13 mouse cellular contexts compared by ENCODE assay signal in genomic region chr9:105835587-105835986, GRCm38 (mm10). TPM values are rescaled to one million over a fixed set of nuclear protein-coding genes. Genes with fewer than 3 reads are reported as not detected.
DNase-seq lines count a peak whose midpoint lies in the region; ATAC-seq and TF ChIP-seq lines count a peak whose summit lies in the region.
"Had no signal": no experiment of that assay in that cellular context is flagged by ENCODE, and none has a peak within 500 bp of the region (broad histone marks: within the 10 kb centered on the region; RNA-seq: fewer than 3 reads in every experiment).

No protein-coding gene starts in this region.

- peak; percentile 21 to 31 for DNase-seq in cerebellum, postnatal 10 days
- DNase-seq in cerebellum, adult 9-11 months, result no peak
- peak; percentile 9 for DNase-seq in lung, embryonic 14.5 days
- no peak for DNase-seq in lung, postnatal 25 days (ENCODE audit: low spot score)
- DNase-seq in spleen, adult 12 weeks (ENCODE audit: low spot score), result no peak
- DNase-seq in T-cell, adult 2 months (ENCODE audit: low spot score), result no peak
- DNase-seq in urinary bladder, adult 2 months (ENCODE audit: low spot score), result no peak
- DNase-seq: adrenal gland, postnatal 25 days; kidney, postnatal 25 days had no signal

- no peak overlapping the region for H3K4me3 ChIP-seq in lung, embryonic 14.5 days (ENCODE audit: low read depth, low read length)
- H3K4me3 ChIP-seq in heart, embryonic 16.5 days (ENCODE audit: low read length), result no peak overlapping the region
- H3K4me3 ChIP-seq: myocyte had no signal

- peak; percentile 31; the same call in 1 of the 2 replicates for ATAC-seq in lung, embryonic 14.5 days (ENCODE audit: insufficient read depth)
- ATAC-seq in heart, embryonic 16.5 days (replicated peaks; ENCODE audit: extremely low read depth, insufficient read depth, low FRiP score), result peak; percentile 90

- H3K36me3 ChIP-seq in lung, embryonic 14.5 days (ENCODE audit: insufficient read depth), result no peaks in the 10 kb centered on the region
- H3K36me3 ChIP-seq in heart, embryonic 16.5 days (ENCODE audit: control insufficient read depth, insufficient read depth), result no peaks in the 10 kb centered on the region

- H3K4me2 ChIP-seq in lung, embryonic 14.5 days, result no peak overlapping the region
- peak overlapping the region; percentile 34 for H3K4me2 ChIP-seq in heart, embryonic 16.5 days (ENCODE audit: low read depth, low read length)
- H3K4me2 ChIP-seq: hindbrain, embryonic 14.5 days had no signal

- TF ChIP-seq CTCF in lung, embryonic 14.5 days (IDR thresholded peaks at IDR 0.05; ENCODE audit: low read depth), result no peak

- H3K9me3 ChIP-seq in lung, embryonic 14.5 days (ENCODE audit: low read depth, low read length), result no peaks in the 10 kb centered on the region
- H3K9me3 ChIP-seq in heart, embryonic 16.5 days (replicated peaks; ENCODE audit: control insufficient read depth, low read length), result no peaks in the 10 kb centered on the region

- H3K4me1 ChIP-seq in lung, embryonic 14.5 days (ENCODE audit: insufficient read depth), result no peaks in the 10 kb centered on the region
- H3K4me1 ChIP-seq in heart, embryonic 16.5 days (ENCODE audit: control insufficient read depth, insufficient read depth, low read length), result peaks cover 11% of the 10 kb centered on the region

- no peaks in the 10 kb centered on the region for H3K27me3 ChIP-seq in lung, embryonic 14.5 days (ENCODE audit: insufficient read depth, low read length)
- no peaks in the 10 kb centered on the region for H3K27me3 ChIP-seq in heart, embryonic 16.5 days (ENCODE audit: control insufficient read depth, insufficient read depth, low read length)

- WGBS in lung, embryonic 14.5 days, result 40% methylated on average over 7 of the region's 7 CpGs
- WGBS in heart, embryonic 16.5 days, result 22% methylated on average over 7 of the region's 7 CpGs

- no peak overlapping the region for H3K9ac ChIP-seq in lung, embryonic 14.5 days
- no peak overlapping the region for H3K9ac ChIP-seq in heart, embryonic 16.5 days (ENCODE audit: low read length)
- H3K9ac ChIP-seq: hindbrain, embryonic 14.5 days had no signal

- no peak overlapping the region; the same call in 1 of the 2 replicates for H3K27ac ChIP-seq in lung, embryonic 14.5 days (ENCODE audit: low read depth)
- H3K27ac ChIP-seq in heart, embryonic 16.5 days (ENCODE audit: low read length), result peak overlapping the region; percentile 79
- H3K27ac ChIP-seq: hindbrain, embryonic 14.5 days had no signal

RNA-seq across cellular contexts. Expression of gene Col6a6, which starts 7.6 kb away (rescaled TPM):
- polyA plus RNA-seq in lung, embryonic 14.5 days (2014; fragmentation: Nextera tagmentation; extraction: Ambion mirVana), result 1.3 and 1.6 TPM in 2 replicates
- polyA plus RNA-seq in heart, embryonic 16.5 days (2015; fragmentation: Nextera tagmentation; extraction: Ambion mirVana), result 3.1 and 3.5 TPM in 2 replicates
- 0.41 and 0.71 TPM in 2 replicates for polyA plus RNA-seq in urinary bladder, adult 2 months (2012; rRNA removed)
- polyA plus RNA-seq: small intestine, adult 2 months had no signal

Comparison
In these comparisons a context has a peak if more than half of its experiments do, and no peak if none do; other contexts are left out.
1. DNase-seq: peak in cerebellum, postnatal 10 days (2 of 2) and lung, embryonic 14.5 days (single experiment); none in cerebellum, adult 9-11 months (single experiment), lung, postnatal 25 days (single experiment), spleen, adult 12 weeks (single experiment), T-cell, adult 2 months (single experiment) and urinary bladder, adult 2 months (single experiment).